Mouse (Mus musculus): ENCODE results near the gene Smarcd3.

Smarcd3 gene

DNA sequence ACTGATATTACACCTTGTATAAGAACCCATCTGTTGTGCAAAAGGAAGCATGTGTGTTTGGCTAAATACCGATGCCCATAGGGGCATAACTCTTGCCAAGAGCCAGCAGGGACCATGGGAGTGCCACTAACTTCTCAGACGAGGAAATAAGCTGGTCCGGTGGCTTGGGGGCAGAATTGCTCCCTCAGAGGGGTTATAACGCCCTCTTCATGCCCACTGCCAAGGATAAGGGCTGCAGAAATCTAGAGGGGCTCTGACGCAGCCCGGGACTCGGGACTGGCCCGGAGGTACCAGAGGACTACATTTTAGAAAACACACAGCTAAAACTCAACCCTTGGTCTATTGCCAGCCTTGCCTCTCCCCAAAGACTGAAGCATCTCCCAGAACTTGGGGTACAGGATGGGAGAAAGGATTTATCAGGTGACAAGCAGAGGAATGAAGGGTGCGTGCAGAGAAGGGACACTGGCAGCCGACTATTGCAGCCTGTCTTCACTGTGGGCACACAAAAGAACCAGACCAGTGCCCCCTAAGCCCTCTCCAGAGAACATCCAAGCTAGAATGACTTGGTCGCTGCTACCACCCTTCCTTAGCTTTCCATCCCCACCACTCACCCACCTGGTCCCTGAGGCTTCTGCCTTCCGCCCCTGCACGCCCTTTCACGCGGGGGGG lies 26.2 kb downstream of the Smarcd3 start:
- DNase-seq (ENCODE audit: extremely low read depth, low read depth) = no peak

DNA sequence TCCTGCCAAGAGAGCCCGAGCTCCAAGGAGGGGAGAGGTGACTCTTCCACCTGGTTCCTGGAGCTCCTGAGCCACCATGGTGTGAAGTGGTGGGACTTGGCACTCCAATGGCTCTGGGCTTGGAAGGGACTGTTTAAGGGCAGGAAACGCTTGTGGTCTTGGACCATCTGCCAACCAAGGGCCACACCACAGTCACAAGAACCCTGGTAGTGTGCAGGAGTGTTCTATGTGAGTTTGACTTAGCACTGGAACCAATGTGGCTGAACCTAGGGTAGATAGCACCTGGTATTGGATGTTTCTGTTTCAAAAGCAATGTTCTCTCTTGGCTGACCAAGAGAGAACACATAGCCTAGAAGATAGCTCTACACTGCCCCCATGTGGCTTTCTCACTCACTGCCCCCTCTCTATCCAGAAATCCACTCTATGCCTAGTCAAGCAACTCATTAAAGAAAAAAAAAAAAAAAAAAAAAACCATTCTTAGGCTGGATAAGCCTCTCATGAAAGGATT lies 26.9 kb downstream of the Smarcd3 start:
- DNase-seq (ENCODE audit: extremely low read depth, low read depth) = no peak

DNA sequence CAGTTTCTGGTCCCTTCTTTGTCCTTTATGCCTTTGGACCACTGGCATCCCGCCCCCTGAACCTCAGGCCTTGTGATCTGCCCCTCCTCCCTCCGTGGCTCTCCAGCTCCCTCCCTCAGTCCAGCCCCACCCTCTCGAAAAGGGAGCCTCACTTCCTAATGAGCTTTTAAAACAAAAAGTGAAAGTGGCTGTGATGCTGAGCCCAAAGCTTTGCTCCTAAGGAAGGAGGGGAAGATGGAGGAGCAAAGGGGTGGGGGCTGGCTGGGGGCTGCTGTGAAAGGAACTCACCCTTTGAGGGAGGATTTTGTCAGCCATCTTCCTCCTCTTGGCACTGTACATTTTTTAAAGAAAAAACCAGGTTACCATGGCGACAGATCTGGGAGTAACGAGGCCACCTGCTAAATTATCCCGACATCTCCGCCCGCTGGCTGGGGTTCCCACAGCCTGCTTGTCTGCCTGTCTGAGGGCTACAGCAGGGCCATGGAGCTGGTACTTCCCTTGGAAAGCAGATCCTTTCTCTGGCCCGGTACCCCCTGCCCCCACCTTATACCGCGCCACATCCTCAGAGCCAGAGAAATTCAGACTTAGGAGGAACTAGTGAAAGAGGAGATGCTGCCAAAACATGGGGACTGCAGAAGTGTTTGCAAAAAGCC lies 27.6 kb downstream of the Smarcd3 start:
- DNase-seq (ENCODE audit: extremely low read depth, low read depth) = no peak

DNA sequence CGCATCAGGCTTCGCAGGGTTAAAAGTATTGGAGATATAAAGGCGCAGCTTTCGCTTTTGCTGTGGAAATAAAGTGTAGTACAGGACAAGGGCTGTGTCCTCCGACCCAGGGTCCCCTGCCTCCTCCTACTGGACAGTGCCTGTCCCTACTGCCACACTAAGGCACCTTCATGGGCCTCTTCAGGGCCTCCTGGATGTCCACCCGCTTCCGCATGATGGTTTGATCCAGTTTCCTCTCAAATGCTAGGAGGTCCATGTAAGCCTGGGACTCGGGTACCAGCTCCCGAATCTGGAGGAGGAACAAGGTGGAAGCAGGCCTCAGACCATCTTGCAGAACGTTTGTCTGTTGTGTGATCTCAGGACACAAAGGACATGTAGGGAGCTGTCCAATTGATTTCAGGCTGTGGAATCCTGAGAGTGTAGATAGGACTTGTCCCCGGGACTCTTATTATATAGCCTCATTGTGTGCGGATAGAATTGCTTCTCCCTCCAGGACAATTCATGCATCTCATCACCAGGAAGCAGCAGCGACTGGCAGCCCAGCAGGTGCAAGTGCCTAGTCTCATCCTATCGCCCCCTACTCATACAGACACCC lies 28.3 kb downstream of the Smarcd3 start:
- no peak for DNase-seq (ENCODE audit: extremely low read depth, low read depth)

DNA sequence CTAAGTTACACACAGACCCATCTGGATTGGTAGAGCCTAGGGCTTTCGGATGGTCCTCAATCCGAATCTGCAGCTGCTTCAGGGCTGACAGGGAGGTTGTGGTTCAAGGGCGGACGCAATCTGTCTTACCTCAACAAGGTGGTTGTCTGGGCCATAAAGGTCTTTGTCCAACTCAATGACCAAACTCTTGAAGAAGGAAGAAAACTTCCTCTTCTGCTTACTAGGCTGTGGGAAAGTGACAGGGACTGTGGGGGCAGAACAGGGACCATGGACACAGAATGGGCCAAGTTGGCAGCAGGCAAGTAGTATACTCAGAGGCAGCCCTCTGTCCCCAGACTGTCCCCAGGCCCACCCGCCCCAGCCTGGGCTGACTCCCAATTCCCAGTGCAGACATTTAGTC lies 28.9 kb downstream of the Smarcd3 start:
- DNase-seq (ENCODE audit: extremely low read depth, low read depth) = no peak

DNA sequence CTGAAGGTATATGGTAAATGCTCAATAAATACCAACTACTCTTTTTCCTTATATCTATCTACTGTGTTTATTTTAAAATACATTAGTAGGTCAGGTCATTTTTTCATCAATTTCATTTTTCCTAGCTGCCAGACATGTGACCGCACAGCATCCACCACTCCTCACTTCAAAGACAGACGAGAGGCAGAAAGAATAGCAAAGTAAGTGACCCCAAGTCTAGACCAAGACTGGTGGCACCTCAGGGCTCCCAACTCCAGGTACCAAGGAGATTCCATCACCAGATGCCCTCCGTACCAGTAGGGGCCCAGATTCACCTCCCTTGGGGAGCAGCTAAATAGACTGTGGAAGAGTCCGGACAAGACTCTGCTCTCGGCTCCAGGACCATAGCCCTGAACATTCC lies 29.9 kb downstream of the Smarcd3 start:
- DNase-seq (ENCODE audit: extremely low read depth, low read depth) = no peak

DNA sequence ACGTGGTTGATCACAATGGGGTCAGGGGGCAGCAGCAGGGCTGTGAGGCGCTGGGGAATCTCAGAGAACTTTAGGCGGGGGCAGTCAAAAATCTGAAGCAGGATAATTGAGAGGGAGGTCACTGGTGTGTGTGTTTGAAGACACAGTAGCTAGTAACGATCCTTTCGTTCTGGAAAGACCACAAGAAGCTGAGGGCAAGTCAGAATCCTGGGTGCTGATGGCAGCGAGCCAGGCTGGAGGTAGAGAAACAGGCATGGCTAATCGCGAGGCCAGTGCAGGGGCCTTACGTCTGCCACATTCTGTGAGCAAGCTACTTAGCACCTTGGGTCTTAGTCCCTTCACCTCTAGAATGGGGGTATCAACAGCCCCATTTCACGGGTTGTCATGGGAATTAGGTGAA lies 30.3 kb downstream of the Smarcd3 start:
- DNase-seq (ENCODE audit: extremely low read depth, low read depth) = no peak

DNA sequence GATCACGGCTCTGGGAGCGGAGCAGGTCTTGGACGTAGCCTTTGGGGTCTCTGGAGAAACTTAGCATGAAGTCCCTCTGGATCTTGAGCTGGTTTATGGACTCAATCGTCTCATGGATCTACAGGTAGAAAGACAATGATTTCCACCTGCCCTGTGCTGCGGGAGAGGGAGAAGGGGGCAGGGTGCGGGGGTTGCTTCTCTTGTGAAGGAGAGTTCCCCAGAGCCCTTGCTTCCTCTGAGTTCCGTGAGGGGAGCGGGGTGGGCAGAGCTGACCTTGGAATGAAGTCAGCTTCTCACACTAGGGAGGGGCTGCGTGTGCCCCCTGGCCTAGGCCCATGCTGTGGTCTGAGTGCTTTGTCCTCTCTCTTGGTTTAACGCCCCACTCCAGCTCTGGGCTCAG lies 31.0 kb downstream of the Smarcd3 start:
- no peak for DNase-seq (ENCODE audit: extremely low read depth, low read depth)

DNA sequence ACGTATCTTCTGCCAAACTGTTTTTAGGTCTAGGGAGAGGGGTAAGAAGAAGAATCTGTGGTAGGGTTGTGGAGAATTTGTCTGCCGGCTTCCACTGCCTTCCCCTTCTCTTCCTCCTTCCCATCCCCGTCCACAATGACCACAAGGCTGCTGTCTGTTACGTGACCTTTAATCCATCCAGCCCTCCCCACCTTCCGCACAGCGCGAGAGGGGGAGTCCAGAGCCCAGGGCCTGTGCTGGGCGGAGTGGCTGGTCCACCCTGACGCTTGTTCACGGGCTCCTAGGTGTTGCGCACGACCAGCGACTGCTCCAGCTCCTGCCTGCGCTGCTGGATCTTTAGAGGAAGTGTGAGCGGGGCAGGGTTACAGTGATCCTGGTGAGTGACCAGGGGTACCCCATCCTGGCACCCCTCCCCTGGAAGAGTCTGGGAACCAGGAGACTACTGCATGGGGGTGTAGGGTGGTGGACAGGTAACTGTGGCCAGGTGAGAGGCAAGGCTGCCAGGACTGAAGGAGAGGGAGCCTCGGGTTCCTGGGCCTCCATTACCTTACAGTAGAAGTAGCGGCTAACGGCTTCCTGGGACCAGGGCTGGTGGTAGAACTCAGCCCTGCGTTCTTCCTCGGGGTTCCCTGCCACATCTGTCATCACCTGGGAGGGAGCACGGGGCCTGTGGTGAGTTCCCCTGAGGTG lies 31.6 kb downstream of the Smarcd3 start:
- DNase-seq (ENCODE audit: extremely low read depth, low read depth) = no peak

DNA sequence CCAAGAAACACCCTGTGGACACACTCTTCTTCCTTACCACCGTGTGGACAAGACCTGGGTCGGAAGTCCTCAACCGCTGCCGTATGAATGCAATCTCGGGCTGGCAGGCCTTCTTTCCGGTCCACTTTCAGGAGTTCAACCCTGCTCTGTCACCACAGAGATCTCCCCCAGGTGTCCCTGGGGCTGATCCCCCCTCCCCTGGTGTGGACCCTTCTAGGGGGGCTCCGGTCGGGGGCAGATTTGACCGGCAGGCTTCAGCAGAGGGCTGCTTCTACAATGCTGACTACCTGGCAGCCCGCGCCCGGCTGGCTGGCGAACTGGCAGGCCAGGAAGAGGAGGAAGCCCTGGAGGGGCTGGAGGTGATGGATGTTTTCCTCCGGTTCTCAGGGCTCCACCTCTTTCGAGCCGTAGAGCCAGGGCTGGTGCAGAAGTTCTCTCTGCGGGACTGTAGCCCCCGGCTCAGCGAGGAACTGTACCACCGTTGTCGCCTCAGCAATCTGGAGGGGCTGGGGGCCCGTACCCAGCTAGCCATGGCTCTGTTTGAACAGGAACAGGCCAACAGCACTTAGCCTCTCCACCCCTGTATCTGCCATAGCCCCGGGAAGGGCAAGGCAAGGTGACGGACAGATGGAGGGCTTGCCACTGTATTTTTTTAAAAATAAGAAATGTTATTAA lies 32.3 kb downstream of the Smarcd3 start:
- no peak for DNase-seq (ENCODE audit: extremely low read depth, low read depth)

DNA sequence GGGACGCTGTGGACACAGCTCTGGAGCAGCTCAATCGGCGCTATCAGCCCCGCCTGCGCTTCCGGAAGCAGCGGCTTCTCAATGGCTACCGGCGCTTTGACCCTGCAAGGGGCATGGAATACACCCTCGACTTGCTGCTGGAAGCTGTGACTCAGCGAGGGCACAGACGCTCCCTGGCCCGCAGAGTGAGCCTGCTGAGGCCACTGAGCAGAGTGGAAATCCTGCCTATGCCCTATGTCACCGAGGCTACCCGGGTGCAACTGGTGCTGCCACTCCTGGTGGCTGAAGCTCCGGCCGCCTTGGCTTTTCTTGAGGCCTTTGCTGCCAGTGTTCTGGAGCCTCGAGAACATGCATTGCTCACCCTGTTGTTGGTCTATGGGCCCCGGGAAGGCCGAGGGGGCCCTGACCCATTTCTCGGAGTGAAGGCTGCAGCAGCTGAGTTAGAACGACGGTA lies 32.9 kb downstream of the Smarcd3 start:
- DNase-seq (ENCODE audit: extremely low read depth, low read depth) = no peak

DNA sequence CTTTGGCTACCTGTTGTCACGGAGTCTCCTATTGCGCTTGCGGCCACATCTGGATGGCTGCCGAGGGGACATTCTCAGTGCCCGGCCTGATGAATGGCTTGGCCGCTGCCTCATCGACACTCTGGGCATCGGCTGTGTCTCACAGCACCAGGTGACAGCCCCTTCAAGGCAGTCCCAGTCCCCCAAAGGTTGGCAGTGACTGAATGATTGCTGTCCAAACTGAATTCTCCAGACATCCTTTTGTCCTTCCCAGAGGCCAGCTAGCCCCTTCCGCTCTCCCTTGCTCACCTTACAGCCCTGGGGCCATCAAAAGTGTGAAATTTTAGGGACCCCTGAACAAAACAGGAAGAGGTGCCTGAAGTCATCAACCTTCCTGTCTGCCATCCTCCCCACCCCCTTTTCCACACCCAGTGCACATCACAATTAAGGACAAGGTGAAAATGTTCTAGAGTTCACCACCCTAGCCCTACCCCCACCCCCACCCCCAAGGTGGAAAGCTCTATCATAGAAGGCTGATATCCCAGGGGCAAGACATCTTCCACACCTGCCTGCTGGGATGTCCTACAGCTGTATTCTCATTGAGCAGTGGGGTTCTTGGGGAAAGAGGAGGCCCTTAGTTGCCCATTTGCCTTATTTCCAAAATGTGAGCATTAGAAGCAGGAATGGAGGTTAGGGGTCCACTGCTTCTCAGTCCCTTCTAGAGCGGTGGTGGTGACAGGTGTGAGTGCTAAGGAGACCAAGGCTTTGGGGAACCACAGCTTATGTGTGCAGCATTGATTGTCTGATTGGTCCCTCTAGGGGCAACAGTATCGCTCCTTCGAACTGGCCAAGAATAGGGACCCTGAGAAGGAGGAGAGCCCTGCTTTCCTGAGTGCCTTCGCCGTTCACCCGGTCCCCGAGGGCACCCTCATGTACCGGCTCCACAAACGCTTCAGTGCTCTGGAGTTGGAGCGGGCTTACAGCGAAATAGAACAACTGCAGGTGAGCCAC lies 34.4 kb downstream of the Smarcd3 start:
- no peak for DNase-seq (ENCODE audit: extremely low read depth, low read depth)

DNA sequence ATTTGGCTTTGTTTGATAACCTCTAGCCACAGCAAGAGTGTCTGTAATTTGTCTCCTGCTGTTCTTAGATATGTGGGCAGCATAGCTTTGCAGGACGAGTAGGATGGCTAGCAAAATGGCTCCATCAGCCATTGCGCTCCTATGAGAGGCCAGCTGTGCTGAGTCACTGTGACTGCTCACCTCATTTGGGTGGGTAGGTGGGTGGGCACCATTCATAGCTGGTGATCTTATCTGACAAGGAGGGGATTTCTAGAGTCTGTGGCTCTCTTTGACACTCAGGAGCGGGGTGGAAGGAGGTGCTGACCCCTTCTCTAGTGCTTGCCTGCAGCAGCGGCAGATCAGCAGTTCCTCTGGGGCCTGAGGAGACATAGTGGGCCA lies 37.0 kb downstream of the Smarcd3 start:
- DNase-seq (ENCODE audit: extremely low read depth, low read depth) = no peak

DNA sequence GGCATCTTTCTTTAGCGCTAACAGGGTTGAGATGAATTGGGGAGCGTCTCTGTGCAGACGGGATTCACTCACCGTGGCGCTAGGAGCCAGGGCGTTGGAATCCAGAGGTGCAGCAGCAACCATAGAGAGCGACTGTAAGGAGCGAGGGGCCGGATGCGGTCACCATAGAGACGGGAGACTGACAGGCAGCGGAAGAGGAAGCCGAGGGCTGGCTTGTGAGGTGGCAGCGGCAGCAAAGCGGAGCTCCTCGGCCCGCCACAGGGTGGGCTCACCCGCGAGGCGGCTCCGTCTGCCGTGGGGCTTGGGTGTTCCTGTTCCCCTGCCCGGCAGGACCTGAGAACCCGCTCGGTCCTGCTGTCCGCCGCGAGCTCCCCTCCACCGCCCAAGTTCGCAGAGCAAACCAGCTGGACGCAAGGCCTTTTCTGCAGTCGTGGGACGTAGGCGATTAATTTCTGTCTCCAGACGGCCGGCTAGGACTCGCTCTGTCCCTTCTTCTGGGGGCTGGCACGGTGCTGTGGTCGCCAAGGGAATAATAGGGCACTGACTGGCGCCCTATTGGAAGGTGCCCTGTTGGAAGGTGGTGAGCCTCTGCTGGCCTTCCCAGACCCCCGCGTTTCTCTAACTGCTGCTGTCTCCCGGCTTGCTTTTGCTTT lies 37.5 kb downstream of the Smarcd3 start, which contains the start of gene Chpf2:
Chpf2 (plus strand) TSS at position 195 of the 653 bp plus-strand sequence.
- peak; percentile 89 for DNase-seq (ENCODE audit: extremely low read depth, low read depth)

DNA sequence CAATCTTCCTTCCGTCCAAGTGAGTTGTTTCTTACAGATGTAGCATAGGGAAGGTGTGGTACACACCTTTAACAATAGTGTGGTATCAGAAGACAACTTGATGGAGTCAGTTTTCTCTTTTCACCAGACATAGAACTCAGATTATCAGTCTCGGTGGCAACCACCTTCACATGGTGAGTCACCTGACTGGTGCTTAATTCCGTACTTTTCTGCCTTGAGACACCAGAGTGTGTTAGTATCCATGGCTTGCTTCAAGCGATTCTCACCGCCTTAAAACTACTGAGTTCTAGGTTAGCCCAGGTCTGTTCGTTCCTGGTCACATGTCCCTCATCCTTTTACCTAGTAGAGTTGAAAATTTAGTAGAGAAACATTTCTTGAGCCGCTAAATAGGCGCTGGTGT lies 38.1 kb downstream of the Smarcd3 start:
- DNase-seq (ENCODE audit: extremely low read depth, low read depth) = no peak

DNA sequence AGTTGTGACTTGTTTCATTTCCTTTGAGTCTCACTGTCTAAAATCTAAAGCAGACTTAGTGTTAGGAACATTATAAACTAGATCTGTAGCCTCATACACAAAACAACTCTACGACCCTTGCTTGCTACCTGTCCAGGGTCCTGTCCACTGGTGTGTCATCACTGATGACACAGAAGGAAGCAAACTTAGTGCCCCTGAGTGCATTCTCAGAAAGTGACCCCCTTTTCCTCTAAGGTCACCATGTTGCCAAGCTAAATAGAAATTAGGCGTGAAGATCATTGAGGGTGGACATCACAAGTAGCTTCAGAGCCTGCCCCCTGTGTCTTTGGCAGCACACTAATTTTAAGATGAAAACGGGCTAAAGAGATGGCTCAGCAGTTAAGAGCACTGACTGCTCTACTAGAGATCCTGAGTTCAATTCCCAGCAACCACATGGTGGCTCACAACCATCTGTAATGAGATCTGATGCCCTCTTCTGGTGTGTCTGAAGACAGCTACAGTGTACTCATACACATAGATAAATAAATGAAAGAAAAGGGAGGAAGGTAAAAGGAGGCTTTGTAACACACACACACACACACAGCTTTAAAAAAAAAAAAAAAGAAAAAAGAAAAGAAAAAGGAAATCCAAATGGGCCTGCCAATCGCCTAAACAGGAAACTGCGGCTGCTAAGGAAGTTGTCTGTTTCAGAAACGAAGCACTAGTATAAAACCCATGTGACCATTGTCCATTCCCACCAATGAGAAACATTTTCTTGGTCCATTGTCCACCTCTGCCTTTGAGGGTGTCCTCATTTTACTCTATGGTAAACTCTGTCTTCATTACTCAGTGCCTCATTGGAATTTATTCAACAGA lies 45.9 kb downstream of the Smarcd3 start:
- no peak for DNase-seq (ENCODE audit: extremely low read depth, low read depth)

DNA sequence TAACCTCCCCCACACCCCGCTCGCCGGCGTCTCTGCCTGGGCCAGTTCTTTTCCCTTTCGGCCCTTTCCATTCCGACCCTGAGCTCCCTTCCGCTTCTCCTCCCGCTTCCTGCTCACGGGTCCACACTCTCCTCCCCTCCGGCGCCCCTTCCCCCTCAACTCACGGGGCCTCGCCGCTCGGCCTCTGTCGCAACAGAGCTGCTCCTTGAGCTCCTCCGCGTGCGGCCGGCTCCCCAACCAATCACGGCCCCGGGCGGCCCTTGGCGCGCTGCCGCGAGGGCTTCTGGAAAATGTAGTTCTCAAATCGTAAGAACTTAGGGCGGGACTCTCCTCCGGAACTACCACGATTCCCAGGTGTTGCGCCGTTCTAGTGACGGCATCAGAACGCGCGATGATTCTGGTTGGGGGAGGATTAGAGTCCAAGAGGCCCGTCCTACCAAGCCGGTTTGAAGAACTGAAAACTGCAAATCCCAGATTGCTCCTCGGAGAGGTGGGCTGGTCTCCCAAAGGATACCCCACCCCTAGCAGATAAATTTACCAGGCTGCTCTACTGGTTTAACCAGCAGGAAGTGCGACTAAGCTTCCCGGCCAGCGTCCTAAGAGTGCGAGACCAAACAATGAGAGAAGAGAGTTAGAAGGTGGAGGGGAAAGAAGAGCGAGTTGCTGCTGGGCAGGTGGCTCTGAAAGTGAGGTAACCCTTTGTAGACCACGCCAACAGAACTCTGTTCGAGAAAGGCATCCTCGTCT lies 46.9 kb downstream of the Smarcd3 start, which contains the start of gene Abcf2:
Abcf2 (minus strand) TSS at position 285 of the 747 bp plus-strand sequence.
- DNase-seq (ENCODE audit: extremely low read depth, low read depth) = peak; percentile 100

DNA sequence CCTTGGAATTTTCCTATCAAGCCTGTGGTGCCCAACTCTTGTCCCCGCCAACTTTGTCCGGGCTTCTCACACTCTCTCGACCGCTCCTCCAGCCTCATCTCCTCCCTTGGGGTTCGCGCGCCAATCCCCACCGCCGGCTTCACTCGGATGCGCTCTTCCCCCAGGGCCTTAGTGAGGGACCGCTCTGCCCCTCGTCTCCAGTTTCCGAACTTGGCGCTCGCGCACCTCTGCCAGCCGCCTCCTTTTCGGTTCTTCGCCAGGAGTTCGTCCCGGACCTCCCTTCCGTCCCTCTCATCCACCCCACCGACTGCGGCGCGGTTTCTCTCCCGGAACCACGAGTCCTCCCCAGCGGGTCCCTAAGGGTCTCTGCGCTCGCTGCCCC lies 47.4 kb downstream of the Smarcd3 start:
- DNase-seq (ENCODE audit: extremely low read depth, low read depth) = no peak
